Mouse (Mus musculus) spleen, embryonic (tissue): Measurements from ENCODE around the gene Spef2.
"Not testable (repeated sequence)": the region's sequence is repeated elsewhere in the genome, so short reads cannot be mapped to it uniquely, and the experiment has no call there.

Source experiments
- CTCF ChIA-PET: fragments of 350-600 bp; sonication (Branson Sonifier 250); formaldehyde crosslinking; loops from one replicate; lab custom pipeline; 2022; lab: Charles Lee

Gene Spef2

GRCm38 (mm10) chr15:9564156-9564555, 184.5 kb downstream of the Spef2 start:
- CTCF ChIA-PET: no interaction called here

GRCm38 (mm10) chr15:9557264-9557663, 191.4 kb downstream of the Spef2 start:
- CTCF ChIA-PET: not testable (repeated sequence)

GRCm38 (mm10) chr15:9548951-9549350, 199.7 kb downstream of the Spef2 start:
- CTCF ChIA-PET: interaction anchor here (0.7 kb wide), 1 partner anchor 1139 kb away, joined by 3 read pairs; no protein-coding TSS in a partner anchor

- CTCF ChIA-PET: no interaction called here
These were observed 213.5 kb downstream of the Spef2 start for GRCm38 (mm10) chr15:9535200-9535599.

- CTCF ChIA-PET: interaction anchor here (0.9 kb wide), 1 partner anchor 15 kb away, joined by 3 read pairs; no protein-coding TSS in a partner anchor
These were observed 215.2 kb downstream of the Spef2 start for GRCm38 (mm10) chr15:9533356-9533902.

GRCm38 (mm10) chr15:9530076-9530475, 218.6 kb downstream of the Spef2 start, which contains the start of gene Il7r:
Gene Il7r (minus strand): TSS chr15:9530176.
- CTCF ChIA-PET: no interaction called here

- CTCF ChIA-PET: no interaction called here
These were observed 219.0 kb downstream of the Spef2 start for GRCm38 (mm10) chr15:9529646-9530045.
